Mouse (Mus musculus): Measurements from ENCODE around the gene Slc35g2. TPM values are rescaled to one million over a fixed set of nuclear protein-coding genes. Genes with fewer than 3 reads are reported as not detected.

The Slc35g2 gene
- polyA plus RNA-seq, 1 experiment: 9.0 TPM

DNA sequence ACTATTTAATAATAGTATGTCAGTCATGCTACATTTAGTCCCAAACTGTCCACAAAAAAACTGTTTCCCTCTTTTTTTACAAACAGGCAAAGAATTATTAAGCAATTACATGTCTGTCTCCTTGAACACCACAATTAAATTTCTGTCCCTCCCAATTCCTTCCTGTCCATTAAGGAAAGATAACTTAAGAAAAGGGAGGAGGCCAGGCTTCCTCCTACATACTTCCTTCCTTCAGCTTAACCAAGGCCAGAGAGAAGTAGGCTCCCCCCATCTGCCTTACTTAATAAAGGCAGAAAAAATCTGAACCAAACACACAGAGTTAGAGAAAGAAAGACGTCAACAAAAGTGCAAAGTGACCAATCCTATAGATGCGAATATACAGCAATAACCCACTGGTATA, 63.3 kb downstream of the Slc35g2 start:
- DNase-seq: no peak
- peaks cover 11% of the 10 kb centered on the region for H3K4me1 ChIP-seq (ENCODE audit: control insufficient read depth, insufficient read depth, low read length)
- TF ChIP-seq POLR2A (IDR thresholded peaks at IDR 0.05; ENCODE audit: borderline replicate concordance, extremely low read depth, low read depth, low read length): no peak
- TF ChIP-seq CTCF (IDR thresholded peaks at IDR 0.05; ENCODE audit: insufficient read depth, low read length): no peak
- H3K4me3 ChIP-seq (replicated peaks; ENCODE audit: extremely low read depth, low read depth, low read length): no peak overlapping the region
- 58% methylated on average over 2 of the region's 2 CpGs for WGBS

DNA sequence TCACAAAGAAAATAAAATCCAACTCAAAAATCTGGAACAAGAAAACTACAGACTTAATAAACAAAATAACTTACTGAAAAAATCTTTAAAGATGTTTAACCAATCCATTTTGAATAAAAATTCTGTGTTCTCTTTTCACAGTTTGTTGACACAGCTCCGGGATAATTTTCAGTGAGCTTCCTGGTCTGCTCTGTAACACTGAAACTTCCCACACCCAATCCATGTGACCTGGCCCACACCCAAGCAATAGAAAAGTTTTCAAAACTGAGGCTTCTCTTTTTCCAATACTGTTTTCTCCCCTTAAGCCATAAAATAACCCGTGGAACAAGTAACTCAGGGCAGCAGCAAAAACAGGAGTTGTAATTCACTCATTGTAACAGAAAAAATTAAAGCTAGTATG, 64.2 kb downstream of the Slc35g2 start:
- DNase-seq: peak; percentile 43
- TF ChIP-seq POLR2A (IDR thresholded peaks at IDR 0.05; ENCODE audit: borderline replicate concordance, extremely low read depth, low read depth, low read length): no peak
- no peak for TF ChIP-seq CTCF (IDR thresholded peaks at IDR 0.05; ENCODE audit: insufficient read depth, low read length)
- WGBS: 6% methylated on average over 2 of the region's 2 CpGs
- Histone ChIP-seq H3K4me3 (replicated peaks; ENCODE audit: extremely low read depth, low read depth, low read length) (peak overlapping the region; percentile 71), H3K4me1 (ENCODE audit: control insufficient read depth, insufficient read depth, low read length) (peaks cover 11% of the 10 kb centered on the region)

GRCm38 (mm10) chr9:100505498-100505897, 65.4 kb downstream of the Slc35g2 start:
- 51% methylated on average over 4 of the region's 4 CpGs for WGBS
- no peak for TF ChIP-seq POLR2A (IDR thresholded peaks at IDR 0.05; ENCODE audit: borderline replicate concordance, extremely low read depth, low read depth, low read length)
- no peak for TF ChIP-seq CTCF (IDR thresholded peaks at IDR 0.05; ENCODE audit: insufficient read depth, low read length)
- Histone ChIP-seq H3K4me1 (ENCODE audit: control insufficient read depth, insufficient read depth, low read length) (peaks cover 8% of the 10 kb centered on the region), H3K4me3 (replicated peaks; ENCODE audit: extremely low read depth, low read depth, low read length) (peak overlapping the region; percentile 51)
- DNase-seq: no peak

Other genes starting within 250 kb of the Slc35g2 start
- gene Il20rb, start 84.3 kb downstream of the Slc35g2 start, polyA plus RNA-seq (2012; rRNA removed): 2.7 and 5.9 TPM in 2 replicates
- gene Nck1, start 25.0 kb downstream of the Slc35g2 start, polyA plus RNA-seq (2012; rRNA removed): 4.3 and 8.7 TPM in 2 replicates
- 3.0 and 4.2 TPM in 2 replicates for gene Stag1, start 26.7 kb upstream of the Slc35g2 start, polyA plus RNA-seq (2012; rRNA removed)

Data from lung, adult 2 months (tissue).